Mouse (Mus musculus) embryonic fibroblast, embryonic 13.5 days (primary cell): Measurements from ENCODE around the gene Slc38a11. TPM values are rescaled to one million over a fixed set of nuclear protein-coding genes. Genes with fewer than 3 reads are reported as not detected.
A peak's percentile ranks its signal among the peaks of the same experiment; 100 is the strongest.

ENCODE experiments used
- H3K27ac ChIP-seq: 2 replicates; pipeline ENCODE4 v1.5.1; 2012; ENCODE audit warnings: low read length, control low read depth, inconsistent platforms; ENCODE audit not compliant: insufficient read depth
- H3K4me1 ChIP-seq: 2 replicates; pipeline ENCODE4 v1.6.1; 2011; ENCODE audit warnings: low read length; ENCODE audit not compliant: control insufficient read depth, insufficient read depth
- H3K4me3 ChIP-seq: 2 replicates; pipeline ENCODE4 v1.5.1; 2011; ENCODE audit warnings: mild to moderate bottlenecking, control low read depth, low read length; ENCODE audit not compliant: insufficient read depth
- CTCF ChIP-seq: IDR thresholded peaks from 2 replicates; pipeline ENCODE4 v1.5.1; 2011; ENCODE audit warnings: mild to moderate bottlenecking, control low read depth, low read length, moderate library complexity, borderline replicate concordance; ENCODE audit not compliant: insufficient read depth
- POLR2A ChIP-seq: IDR thresholded peaks from 2 replicates; pipeline ENCODE4 v1.6.1; 2011; ENCODE audit warnings: low read depth, mild to moderate bottlenecking, control low read depth, low read length, moderate library complexity
- polyA plus RNA-seq: library from polyadenylated mRNA; stranded (reverse); fragments of >200 nt; gene quantifications from 2 replicates; pipeline ENCODE4 v1.2.4, GENCODE M21; 2011; ENCODE audit warnings: low read depth; ENCODE audit not compliant: missing spikeins, insufficient read length

Gene Slc38a11
- polyA plus RNA-seq, 1 experiment: not detected

DNA sequence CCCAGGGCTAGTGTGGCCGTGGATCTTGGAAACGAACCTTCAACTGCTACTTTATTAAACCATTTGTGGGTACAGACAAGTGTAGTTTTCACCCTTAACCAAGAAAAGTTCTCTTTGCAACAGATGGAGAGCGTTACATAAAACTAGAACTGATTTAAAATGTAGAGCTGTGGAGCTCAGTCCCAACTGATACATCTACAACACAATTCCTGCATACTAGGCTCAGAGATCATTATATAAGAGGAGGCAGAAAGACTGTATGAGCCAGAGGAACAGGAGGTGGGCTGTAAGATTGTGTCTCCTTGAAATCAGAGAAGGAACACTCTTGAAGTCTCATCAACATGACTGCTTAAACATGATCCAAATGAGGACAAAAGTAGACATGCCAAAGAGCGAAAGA lies 9.2 kb upstream of the Slc38a11 start:
- no peak overlapping the region for H3K27ac ChIP-seq
- TF ChIP-seq POLR2A: no peak
- TF ChIP-seq CTCF: no peak

DNA sequence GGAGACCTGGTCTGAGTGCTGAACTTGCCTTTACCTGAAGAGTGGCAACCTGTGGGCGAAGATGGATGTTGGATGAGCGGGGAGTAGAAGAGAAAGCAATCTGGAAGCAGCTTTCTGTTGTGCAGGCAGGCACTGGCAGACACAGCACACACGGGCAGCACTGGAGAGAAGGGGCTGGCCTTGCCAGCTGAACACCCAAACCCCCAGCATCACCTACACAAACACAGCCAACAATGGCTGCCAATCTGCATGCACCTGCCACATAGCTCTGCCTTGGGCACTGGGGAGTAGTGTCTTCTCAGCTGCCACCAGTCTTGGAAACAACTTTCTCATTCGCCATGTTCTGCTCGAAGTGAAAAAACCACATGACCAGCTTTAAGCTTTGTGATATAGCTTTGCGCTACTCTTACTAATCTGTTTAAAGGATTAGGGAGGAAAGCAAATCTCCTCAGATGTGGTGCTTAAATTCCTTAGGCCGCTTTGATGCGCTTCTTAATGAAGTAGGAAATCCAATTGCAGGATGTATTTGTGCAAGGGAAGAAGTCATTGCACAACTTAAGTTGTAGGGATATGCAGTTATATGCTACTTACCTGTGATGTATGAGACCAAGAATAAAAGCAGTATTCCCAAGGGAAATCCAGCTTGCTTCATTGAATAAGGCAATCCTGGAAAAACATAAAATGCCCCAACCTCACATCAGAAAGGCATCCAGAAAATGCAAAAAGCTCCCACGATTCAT lies 2.9 kb downstream of the Slc38a11 start:
- TF ChIP-seq CTCF (no peak), POLR2A (no peak)
- H3K4me3 ChIP-seq: no peak overlapping the region

More for the DNA sequence above, 9.2 kb upstream of the Slc38a11 start:
- H3K4me1 ChIP-seq: no peaks in the 10 kb centered on the region
- no peak overlapping the region for H3K4me3 ChIP-seq

DNA sequence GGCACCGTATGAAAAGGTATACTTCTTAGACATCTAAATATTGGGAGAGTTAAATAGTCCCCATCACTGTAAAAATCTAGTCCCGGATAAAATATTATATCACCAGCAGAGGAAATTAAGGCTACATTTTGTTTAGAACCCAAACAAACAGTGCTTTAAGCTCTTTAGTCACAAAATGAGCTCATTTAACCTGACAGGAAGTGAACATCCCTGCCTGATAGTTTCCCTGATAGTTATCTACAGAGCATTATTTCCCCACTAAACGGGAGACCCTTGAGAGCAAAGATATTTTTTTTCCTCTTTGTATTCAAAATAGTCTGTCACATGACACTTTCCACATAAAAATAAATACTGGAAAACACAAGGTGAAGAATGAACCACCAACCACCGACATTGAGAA lies 16.5 kb downstream of the Slc38a11 start:
- H3K4me3 ChIP-seq: no peak overlapping the region
- no peak overlapping the region for H3K27ac ChIP-seq
- no peaks in the 10 kb centered on the region for H3K4me1 ChIP-seq
- TF ChIP-seq POLR2A: no peak
- no peak for TF ChIP-seq CTCF

More for the DNA sequence above, 2.9 kb downstream of the Slc38a11 start:
- Histone ChIP-seq H3K27ac (no peak overlapping the region), H3K4me1 (no peaks in the 10 kb centered on the region)

DNA sequence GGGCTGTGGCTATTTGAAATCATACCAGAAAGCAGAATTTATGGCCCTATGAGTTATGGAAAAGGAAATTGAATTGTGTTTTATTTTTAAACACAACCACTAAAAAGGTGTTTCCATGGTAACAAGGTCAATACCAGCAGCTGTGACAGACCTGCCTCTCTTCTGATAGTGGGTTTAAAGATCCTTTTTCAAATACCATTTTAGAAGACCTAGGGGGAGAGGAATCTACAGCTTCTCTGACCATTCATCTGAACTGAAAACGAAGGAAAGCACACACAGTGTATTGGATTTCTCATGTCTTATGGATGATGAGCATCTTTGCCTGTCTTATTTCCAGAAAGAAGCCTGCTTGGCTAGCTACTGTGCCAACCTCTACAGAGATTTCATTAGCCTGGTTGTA lies 16.9 kb downstream of the Slc38a11 start:
- Histone ChIP-seq H3K4me1 (no peaks in the 10 kb centered on the region), H3K4me3 (no peak overlapping the region), H3K27ac (no peak overlapping the region)
- TF ChIP-seq POLR2A (no peak), CTCF (no peak)

DNA sequence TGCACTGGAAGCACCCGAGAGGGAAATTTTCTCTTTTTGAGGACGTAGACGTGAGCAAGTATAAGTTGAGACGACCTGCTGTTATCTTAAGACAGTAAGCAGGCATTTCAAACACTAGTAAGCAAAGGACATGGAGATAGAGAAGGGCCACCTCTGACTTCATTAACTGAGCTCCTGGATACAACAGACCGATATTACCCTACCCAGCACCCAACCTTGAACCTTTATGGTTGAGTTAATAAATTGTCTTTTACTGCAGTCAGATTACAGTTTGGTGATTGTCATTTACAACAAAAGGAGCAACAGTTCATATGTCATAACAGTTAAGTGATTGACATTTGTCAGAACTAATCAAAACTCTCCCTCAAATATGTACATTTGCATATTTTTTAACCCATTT lies 17.8 kb downstream of the Slc38a11 start:
- TF ChIP-seq POLR2A (no peak), CTCF (no peak)
- Histone ChIP-seq H3K4me3 (no peak overlapping the region), H3K27ac (no peak overlapping the region), H3K4me1 (no peaks in the 10 kb centered on the region)

DNA sequence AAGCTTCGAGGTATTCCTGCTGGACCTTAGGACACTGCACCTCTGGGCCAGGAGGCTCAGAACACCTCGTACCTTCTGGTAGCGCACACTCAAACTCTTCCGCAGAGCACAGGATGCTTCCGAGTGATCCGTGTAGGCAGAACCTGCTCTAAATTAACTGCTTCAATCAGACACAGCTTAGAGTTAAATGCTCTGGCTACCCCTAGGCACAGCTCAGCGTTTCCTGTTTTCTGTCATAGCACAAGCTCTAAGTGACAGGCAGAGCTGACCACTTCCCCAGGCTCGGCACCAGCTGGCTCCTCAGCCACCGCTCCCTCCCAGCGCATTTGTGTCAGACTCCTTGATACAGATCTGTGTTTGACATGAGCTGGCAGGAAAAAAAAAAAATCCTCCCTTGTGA lies 21.8 kb downstream of the Slc38a11 start:
- TF ChIP-seq CTCF: no peak
- TF ChIP-seq POLR2A: no peak
- Histone ChIP-seq H3K4me1 (no peaks in the 10 kb centered on the region), H3K4me3 (no peak overlapping the region), H3K27ac (no peak overlapping the region)

DNA sequence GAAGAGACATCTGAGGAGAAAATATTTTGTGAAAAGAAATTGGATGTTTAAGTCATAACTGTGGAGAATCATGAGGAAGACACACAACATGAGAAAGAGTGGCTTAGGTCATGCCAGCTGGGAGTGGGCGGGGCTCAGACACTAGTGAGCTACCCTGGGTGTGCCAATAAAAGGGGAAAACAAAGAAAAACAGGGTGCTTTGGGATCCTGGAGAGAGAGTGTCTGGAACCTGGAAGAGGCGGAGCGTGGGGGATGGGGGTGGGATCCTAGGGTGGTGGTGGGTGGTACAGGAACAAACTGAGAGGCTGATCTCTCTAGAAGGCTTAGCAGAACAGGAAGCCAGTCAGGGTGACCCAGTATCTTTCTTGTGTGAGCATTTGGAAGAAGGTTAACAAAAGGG lies 23.0 kb downstream of the Slc38a11 start:
- no peak for TF ChIP-seq POLR2A
- no peak for TF ChIP-seq CTCF
- H3K4me1 ChIP-seq: no peaks in the 10 kb centered on the region
- H3K4me3 ChIP-seq: no peak overlapping the region
- H3K27ac ChIP-seq: no peak overlapping the region

DNA sequence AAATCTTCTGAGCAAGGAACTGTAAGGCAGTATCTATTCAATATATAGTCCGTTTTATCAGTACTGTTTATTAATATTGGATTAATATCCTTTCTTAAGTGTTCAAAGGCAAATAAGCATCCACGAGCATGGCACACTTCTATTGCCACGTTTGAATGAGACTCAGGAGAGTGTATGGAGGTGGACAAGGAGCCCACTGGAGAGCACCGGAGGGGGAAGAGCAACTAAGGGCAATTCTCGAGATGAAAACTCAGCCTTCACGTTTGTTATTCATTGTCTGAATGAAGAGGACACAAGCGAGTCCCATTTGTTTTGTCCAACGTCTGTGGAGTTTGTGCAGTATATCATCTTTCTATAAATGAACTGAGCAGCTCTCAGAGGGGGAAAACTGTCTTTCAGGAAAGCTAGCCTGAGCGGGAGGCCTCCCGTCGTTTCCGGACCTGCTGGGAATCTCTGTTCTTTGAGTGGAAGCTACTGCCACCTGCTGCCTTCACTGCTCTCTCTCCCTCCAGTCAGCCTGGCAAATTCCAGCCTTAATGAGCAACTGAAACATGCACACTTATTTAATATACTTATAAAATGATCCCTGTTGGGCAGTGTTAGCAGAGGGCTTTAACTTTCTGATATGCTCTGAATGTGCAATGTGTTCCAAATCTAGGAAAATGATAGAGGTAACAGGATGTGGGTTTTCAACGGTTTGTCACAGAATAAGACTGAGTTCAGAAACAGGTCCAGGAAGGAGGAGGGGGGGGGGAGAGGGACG lies 26.3 kb downstream of the Slc38a11 start:
- TF ChIP-seq POLR2A: no peak
- TF ChIP-seq CTCF: peak; percentile 75
- Histone ChIP-seq H3K4me1 (no peaks in the 10 kb centered on the region), H3K27ac (no peak overlapping the region), H3K4me3 (no peak overlapping the region)

DNA sequence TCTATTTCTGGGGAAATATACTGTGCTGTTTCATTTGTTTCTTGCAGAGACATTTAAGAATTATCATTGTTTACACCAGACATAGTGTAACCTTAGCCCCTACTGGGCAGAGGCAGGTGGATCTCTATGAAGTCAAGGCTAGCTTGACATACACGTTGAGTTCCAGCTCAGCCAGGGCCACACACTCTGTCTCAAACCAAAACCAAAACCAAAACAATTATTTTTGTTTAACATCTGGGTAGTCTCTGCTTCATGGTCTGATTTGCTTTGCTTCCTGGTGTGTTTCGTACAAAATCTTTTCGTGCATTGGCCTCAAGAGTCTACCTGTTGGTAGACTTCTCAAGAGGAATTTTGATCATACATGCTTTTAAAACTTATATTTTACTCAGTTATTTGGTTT lies 27.2 kb downstream of the Slc38a11 start:
- TF ChIP-seq CTCF (no peak), POLR2A (no peak)
- Histone ChIP-seq H3K4me1 (no peaks in the 10 kb centered on the region), H3K27ac (no peak overlapping the region), H3K4me3 (no peak overlapping the region)

DNA sequence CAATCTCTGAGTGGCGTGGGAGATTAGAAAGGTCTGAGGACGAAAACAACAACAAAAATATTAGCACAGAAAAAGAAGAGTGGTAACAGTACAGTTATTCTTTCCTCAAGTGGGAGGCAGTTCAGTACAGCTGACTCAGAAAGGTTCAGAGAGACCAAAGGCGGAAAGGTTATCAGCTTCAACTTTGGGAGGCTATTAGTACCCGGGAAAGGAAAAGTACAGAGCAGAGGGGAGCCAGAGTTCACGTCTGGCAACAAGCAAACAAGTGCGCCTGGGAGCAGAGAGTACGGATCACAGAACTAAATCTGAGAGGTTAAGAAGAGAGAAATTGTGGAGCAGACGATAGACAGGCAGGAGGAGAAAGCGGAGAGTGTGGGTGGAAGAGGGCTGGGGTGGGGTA lies 29.7 kb downstream of the Slc38a11 start:
- Histone ChIP-seq H3K4me3 (no peak overlapping the region), H3K4me1 (no peaks in the 10 kb centered on the region), H3K27ac (no peak overlapping the region)
- TF ChIP-seq POLR2A: no peak
- TF ChIP-seq CTCF: no peak
